Mouse (Mus musculus) brain, embryonic 14.5 days (tissue): ENCODE measurements around the gene Ccdc162. TPM values are rescaled to one million over a fixed set of nuclear protein-coding genes. Genes with fewer than 3 reads are reported as not detected.
"Not testable (repeated sequence)": the region's sequence is repeated elsewhere in the genome, so short reads cannot be mapped to it uniquely, and the experiment has no call there.

Experiments
- DNase-seq: peaks from one replicate; pipeline ENCODE4 v3.0.0-alpha.2; 2011; ENCODE audit warnings: low read depth
- CTCF ChIP-seq: fragments of 200-500 bp; IDR thresholded peaks from 2 replicates; pipeline ENCODE4 v1.5.1; 2012; ENCODE audit warnings: inconsistent platforms, mild to moderate bottlenecking, moderate library complexity, borderline replicate concordance; ENCODE audit not compliant: insufficient read depth, insufficient read length; ENCODE audit errors: extremely low read depth
- POLR2A ChIP-seq: fragments of 200-500 bp; IDR thresholded peaks from 2 replicates; pipeline ENCODE4 v1.6.1; 2012; ENCODE audit warnings: mild to moderate bottlenecking, inconsistent platforms, borderline replicate concordance; ENCODE audit not compliant: poor library complexity, insufficient read depth, insufficient read length, severe bottlenecking; ENCODE audit errors: extremely low read depth
- polyA plus RNA-seq: library from polyadenylated mRNA; depleted of rRNA; stranded (reverse); fragments of >200 nt; gene quantifications from 2 replicates; pipeline ENCODE4 v1.2.3, GENCODE M21; 2012

Ccdc162 gene
- polyA plus RNA-seq, 1 experiment = 2.5 TPM

GRCm38 (mm10) chr10:41678746-41679360, 37.6 kb downstream of the Ccdc162 start:
- peak; percentile 75 for TF ChIP-seq CTCF
- no peak for TF ChIP-seq POLR2A

GRCm38 (mm10) chr10:41677396-41677795, 39.0 kb downstream of the Ccdc162 start:
- no peak for DNase-seq
- TF ChIP-seq POLR2A (no peak), CTCF (no peak)

More at GRCm38 (mm10) chr10:41678746-41679360, 37.6 kb downstream of the Ccdc162 start:
- DNase-seq = peak; percentile 93

GRCm38 (mm10) chr10:41676661-41677061, 39.8 kb downstream of the Ccdc162 start:
- TF ChIP-seq CTCF = no peak
- TF ChIP-seq POLR2A = no peak
- DNase-seq = no peak

GRCm38 (mm10) chr10:41675842-41676571, 40.4 kb downstream of the Ccdc162 start:
- TF ChIP-seq POLR2A (no peak), CTCF (no peak)
- DNase-seq = no peak

- DNase-seq = no peak
- TF ChIP-seq CTCF (no peak), POLR2A (no peak)
Measured at GRCm38 (mm10) chr10:41675243-41675642, 41.2 kb downstream of the Ccdc162 start.

- no peak for DNase-seq
- TF ChIP-seq POLR2A (no peak), CTCF (no peak)
Measured at GRCm38 (mm10) chr10:41674362-41674761, 42.1 kb downstream of the Ccdc162 start.

GRCm38 (mm10) chr10:41670196-41670595, 46.2 kb downstream of the Ccdc162 start:
- no peak for TF ChIP-seq POLR2A
- no peak for TF ChIP-seq CTCF
- no peak for DNase-seq

- no peak for TF ChIP-seq POLR2A
- no peak for TF ChIP-seq CTCF
- DNase-seq = no peak
Measured at GRCm38 (mm10) chr10:41665498-41665897, 50.9 kb downstream of the Ccdc162 start.

GRCm38 (mm10) chr10:41659671-41660070, 56.8 kb downstream of the Ccdc162 start:
- not testable (repeated sequence) for DNase-seq

- not testable (repeated sequence) for DNase-seq
Measured at GRCm38 (mm10) chr10:41655684-41656083, 60.8 kb downstream of the Ccdc162 start.

- TF ChIP-seq CTCF (no peak), POLR2A (no peak)
- DNase-seq = no peak
Measured at GRCm38 (mm10) chr10:41652988-41653387, 63.4 kb downstream of the Ccdc162 start.

GRCm38 (mm10) chr10:41652094-41652775, 64.2 kb downstream of the Ccdc162 start:
- peak; percentile 83 for DNase-seq
- TF ChIP-seq CTCF (no peak), POLR2A (no peak)
